Mouse (Mus musculus): Measurements from ENCODE around the gene Vstm5. TPM values are rescaled to one million over a fixed set of nuclear protein-coding genes. Genes with fewer than 3 reads are reported as not detected.

The Vstm5 gene
- polyA plus RNA-seq, 1 experiment from 2014 or later: 41.1 TPM

DNA sequence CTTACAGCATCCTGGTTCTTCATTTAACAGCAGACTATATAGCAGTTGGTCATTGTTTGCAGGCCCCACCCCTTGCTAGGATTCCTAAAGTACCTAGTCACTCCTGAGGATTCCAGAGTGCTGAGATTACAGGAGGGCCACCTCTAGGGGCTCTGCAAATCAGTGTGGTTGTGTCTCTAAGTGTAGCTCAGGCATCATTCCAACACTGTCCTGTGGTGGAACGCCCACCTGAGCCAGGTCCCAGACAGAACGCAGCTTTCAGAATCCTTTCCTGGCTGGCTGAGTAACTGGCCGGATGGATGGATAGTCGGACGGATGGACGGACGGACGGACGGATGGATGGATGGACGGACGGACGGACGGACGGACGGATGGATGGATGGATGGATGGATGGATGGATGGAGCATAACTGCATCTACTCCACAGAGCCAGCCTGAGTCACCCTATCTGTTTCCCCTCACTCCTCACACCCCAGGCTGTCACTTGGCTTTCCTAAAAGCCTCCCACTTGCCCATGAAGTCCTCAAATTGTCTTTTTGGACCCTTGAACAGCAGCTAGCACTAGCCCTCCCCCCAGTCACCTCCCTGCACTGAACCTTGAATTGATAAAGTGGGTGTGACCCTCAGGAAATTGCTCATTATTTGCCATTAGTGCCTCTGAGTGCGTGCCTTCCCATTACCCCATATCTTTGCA, 401 bp upstream of the Vstm5 start:
- no peaks in the 10 kb centered on the region for H3K36me3 ChIP-seq
- 64% methylated on average over 16 of the region's 16 CpGs for WGBS
- peak; percentile 61 for ATAC-seq (ENCODE audit: low FRiP score)
- no peaks in the 10 kb centered on the region for H3K27me3 ChIP-seq (replicated peaks)
- peak overlapping the region; percentile 83 for H3K4me2 ChIP-seq
- peak overlapping the region; percentile 80 for H3K27ac ChIP-seq (replicated peaks)
- peaks cover 22% of the 10 kb centered on the region for H3K4me1 ChIP-seq
- peak overlapping the region; percentile 58 for H3K4me3 ChIP-seq (replicated peaks)
- H3K9me3 ChIP-seq (replicated peaks): no peaks in the 10 kb centered on the region
- peak overlapping the region; percentile 74 for H3K9ac ChIP-seq (replicated peaks)

DNA sequence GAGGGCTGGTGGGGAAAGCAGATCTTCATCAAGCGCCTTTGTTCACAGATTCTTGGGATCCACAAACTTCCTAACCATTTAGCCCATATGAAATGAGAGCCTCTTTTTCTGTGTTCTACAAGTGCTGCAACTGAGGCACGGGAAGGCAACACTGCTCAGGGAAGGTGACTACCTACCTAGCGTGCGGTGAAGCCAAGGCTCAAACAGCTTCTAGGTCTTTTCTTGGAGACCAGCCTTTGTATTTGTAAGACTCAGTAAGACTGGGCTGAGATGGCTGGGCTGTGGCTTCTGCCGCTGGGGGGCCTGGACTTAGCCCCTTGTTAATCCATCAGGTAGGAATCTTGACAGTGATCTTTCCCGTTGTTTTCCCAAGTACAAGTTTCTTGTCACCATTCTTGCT, 1.2 kb downstream of the Vstm5 start:
- no peak for ATAC-seq (ENCODE audit: low FRiP score)
- Histone ChIP-seq H3K9me3 (replicated peaks) (no peaks in the 10 kb centered on the region), H3K36me3 (no peaks in the 10 kb centered on the region), H3K4me2 (peak overlapping the region; percentile 83), H3K27me3 (replicated peaks) (no peaks in the 10 kb centered on the region), H3K4me3 (replicated peaks) (peak overlapping the region; percentile 58), H3K9ac (replicated peaks) (peak overlapping the region; percentile 74; the same call in 1 of the 2 replicates), H3K4me1 (peaks cover 22% of the 10 kb centered on the region), H3K27ac (replicated peaks) (no peak overlapping the region)
- WGBS: 94% methylated on average over 6 of the region's 6 CpGs

DNA sequence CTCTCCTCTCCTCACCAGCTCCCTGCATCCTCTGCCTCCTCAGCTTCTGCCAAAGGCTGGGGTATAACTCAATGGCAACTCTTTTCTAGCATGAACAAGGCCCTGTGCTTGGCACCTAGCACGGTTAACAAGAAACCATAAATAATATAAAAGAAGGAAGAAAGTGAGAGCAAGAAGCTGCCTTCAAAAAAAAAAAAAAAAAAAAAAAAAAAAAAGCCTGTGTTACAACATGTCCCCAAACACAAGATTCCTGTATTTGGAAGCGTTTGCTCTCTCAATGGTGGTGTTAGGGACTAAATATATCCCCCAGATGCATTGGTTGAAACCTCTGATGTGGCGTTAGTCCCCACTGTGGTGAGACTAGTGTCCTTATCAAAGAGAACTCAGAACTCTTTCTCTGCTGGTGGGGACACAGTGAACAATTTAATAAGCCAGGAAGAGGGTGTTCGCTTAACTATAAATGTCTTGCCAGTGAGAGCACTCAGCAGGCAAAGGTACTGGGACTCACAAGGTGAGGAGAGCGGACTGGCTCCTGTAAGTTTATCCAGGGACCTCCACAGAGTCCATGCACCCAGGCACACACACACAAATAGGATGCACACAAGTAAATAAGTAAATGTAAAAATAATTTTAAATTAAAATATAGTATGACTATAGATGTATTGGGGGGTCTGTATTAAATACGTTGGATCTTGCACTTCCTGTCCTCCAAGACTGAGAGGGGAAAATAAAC, 2.2 kb downstream of the Vstm5 start:
- H3K27ac ChIP-seq (replicated peaks): no peak overlapping the region
- no peak overlapping the region for H3K4me3 ChIP-seq (replicated peaks)
- no peaks in the 10 kb centered on the region for H3K36me3 ChIP-seq
- 72% methylated on average over 6 of the region's 6 CpGs for WGBS
- H3K27me3 ChIP-seq (replicated peaks): no peaks in the 10 kb centered on the region
- H3K9ac ChIP-seq (replicated peaks): no peak overlapping the region
- H3K9me3 ChIP-seq (replicated peaks): no peaks in the 10 kb centered on the region
- peaks cover 22% of the 10 kb centered on the region for H3K4me1 ChIP-seq
- H3K4me2 ChIP-seq: no peak overlapping the region
- no peak for ATAC-seq (ENCODE audit: low FRiP score)

DNA sequence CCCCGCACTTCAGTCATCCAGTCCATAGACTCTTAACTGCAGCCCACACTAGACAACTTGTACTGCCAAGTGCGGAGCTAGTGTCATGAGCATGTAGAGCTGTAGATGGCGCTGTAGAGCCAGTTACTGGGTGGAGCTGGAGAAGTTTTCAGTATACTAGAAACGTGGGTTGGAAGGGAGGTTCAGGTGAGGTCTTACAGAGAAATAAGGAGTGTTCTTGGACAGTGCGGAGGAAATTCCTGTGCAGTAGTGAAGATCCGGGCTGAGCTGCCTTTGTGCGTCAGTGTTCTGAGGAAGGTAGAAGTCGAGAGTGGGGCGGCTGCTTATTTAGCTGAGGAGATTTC, 2.7 kb downstream of the Vstm5 start:
- 48% methylated on average over 9 of the region's 9 CpGs for WGBS
- Histone ChIP-seq H3K27ac (replicated peaks) (no peak overlapping the region), H3K36me3 (no peaks in the 10 kb centered on the region), H3K4me3 (replicated peaks) (no peak overlapping the region), H3K9me3 (replicated peaks) (no peaks in the 10 kb centered on the region), H3K4me1 (peaks cover 22% of the 10 kb centered on the region), H3K27me3 (replicated peaks) (no peaks in the 10 kb centered on the region), H3K4me2 (no peak overlapping the region), H3K9ac (replicated peaks) (no peak overlapping the region)
- no peak for ATAC-seq (ENCODE audit: low FRiP score)

DNA sequence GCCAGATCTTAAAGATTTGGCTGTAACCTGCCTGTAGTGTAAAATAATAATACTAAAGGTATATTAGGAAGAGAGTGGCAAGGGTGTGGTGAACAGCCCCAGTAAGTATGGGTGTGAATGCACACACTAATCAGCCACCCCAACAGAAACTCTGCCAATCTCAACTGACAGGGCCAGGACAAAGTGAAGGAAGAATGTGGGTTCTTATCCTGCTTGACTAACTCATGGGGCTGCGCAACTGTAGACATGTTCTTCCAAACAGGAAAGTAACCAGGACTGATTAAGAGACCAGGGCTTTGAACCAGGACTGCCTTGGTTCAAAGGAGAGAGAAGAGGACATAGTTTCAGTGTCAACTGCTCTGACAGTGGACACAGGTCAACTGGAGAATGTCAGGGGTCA, 3.3 kb downstream of the Vstm5 start:
- ATAC-seq (ENCODE audit: low FRiP score): no peak
- Histone ChIP-seq H3K27ac (replicated peaks) (no peak overlapping the region), H3K4me3 (replicated peaks) (no peak overlapping the region), H3K9me3 (replicated peaks) (no peaks in the 10 kb centered on the region), H3K9ac (replicated peaks) (no peak overlapping the region), H3K4me1 (peaks cover 22% of the 10 kb centered on the region), H3K4me2 (no peak overlapping the region), H3K27me3 (replicated peaks) (no peaks in the 10 kb centered on the region), H3K36me3 (no peaks in the 10 kb centered on the region)
- 83% methylated on average over 1 of the region's 1 CpGs for WGBS

DNA sequence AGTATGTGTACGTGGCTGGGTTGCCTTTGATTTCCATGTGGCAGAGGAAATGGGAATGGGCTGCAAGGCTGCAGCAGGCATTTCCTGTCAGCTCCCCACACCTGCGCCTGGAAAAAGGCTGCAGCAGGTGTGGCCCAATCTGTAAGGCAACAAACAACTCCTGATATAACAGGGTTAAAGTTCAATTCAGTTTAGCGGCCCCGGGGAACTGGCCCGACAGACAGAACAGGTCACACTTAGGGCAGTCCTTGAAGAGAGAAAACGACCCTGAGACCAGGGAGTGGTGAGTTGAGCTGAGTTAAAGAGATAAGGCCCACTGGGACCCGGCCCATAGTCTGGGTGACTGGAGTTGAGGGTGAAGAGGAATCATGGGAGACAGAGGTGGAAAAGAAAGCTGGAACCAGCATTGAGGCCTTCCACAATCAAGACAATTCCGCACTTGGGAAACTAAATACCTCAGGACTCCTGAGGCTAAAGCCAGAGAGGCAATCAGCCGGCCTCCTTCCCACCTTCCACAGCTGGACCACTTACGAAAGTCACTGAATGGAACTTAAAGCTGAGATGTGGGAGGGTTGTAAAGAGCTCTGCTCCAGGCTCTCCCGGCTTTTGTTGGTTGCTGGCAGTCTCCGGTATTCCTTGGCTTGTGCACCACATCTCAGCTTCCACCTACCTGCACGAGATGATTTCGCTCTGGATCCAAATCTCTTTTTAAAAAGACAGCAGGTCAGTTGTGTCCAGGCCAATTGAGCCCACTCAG, 6.7 kb downstream of the Vstm5 start:
- Histone ChIP-seq H3K4me3 (replicated peaks) (no peak overlapping the region), H3K9ac (replicated peaks) (no peak overlapping the region), H3K27me3 (replicated peaks) (no peaks in the 10 kb centered on the region), H3K4me2 (no peak overlapping the region), H3K4me1 (no peaks in the 10 kb centered on the region), H3K9me3 (replicated peaks) (no peaks in the 10 kb centered on the region), H3K36me3 (no peaks in the 10 kb centered on the region; the same call in 1 of the 2 replicates), H3K27ac (replicated peaks) (no peak overlapping the region)
- 59% methylated on average over 14 of the region's 14 CpGs for WGBS
- ATAC-seq (ENCODE audit: low FRiP score): no peak

DNA sequence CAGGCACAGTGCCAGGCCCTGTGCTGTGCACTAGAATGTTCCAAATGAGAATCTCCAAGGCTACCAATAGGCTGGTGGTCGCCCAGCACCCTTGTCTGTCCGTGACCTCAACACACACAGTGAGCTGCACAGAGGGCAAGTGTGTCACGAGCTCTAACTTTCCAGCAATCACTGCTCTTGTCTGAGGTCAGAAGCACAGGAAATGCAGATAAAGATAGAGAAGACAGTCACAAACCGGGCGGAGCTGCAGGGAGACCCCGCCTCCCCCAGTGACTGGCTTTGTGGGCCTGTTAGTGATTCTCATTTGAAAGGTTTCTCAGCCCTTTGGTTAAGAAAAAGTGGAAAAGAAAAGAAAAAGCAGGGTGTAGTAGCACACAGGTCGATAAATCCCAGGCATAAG, 11.5 kb downstream of the Vstm5 start:
- no peak overlapping the region for H3K27ac ChIP-seq (replicated peaks)
- 76% methylated on average over 7 of the region's 7 CpGs for WGBS
- no peaks in the 10 kb centered on the region for H3K27me3 ChIP-seq (replicated peaks)
- H3K9me3 ChIP-seq (replicated peaks): no peaks in the 10 kb centered on the region
- H3K4me2 ChIP-seq: no peak overlapping the region
- H3K36me3 ChIP-seq: no peaks in the 10 kb centered on the region; the same call in 1 of the 2 replicates
- ATAC-seq (ENCODE audit: low FRiP score): no peak
- no peak overlapping the region for H3K9ac ChIP-seq (replicated peaks)
- no peaks in the 10 kb centered on the region for H3K4me1 ChIP-seq
- H3K4me3 ChIP-seq (replicated peaks): no peak overlapping the region

DNA sequence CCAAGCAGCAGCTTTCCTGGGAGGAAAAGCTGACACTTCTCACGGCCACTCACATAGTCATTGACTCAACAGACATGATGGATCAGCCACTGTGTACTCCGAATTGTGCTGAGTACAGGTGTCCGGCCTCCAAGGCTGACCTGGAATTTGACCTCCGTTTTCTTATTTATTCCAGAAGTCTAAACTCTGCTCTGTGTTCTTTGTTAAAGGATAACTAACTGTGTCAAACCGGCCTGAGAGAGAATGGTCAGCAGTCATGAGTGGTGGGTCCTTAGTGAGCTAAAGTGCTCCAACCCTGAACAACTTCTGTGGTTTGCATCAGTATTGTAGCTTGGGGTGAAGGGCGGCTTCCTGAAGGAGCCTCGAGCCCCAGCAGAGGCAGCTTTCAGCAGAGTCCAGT, 13.4 kb downstream of the Vstm5 start:
- H3K4me1 ChIP-seq: no peaks in the 10 kb centered on the region
- H3K27ac ChIP-seq (replicated peaks): no peak overlapping the region
- no peak overlapping the region for H3K4me3 ChIP-seq (replicated peaks)
- no peak overlapping the region for H3K9ac ChIP-seq (replicated peaks)
- H3K27me3 ChIP-seq (replicated peaks): no peaks in the 10 kb centered on the region
- no peaks in the 10 kb centered on the region for H3K9me3 ChIP-seq (replicated peaks)
- H3K36me3 ChIP-seq: no peaks in the 10 kb centered on the region; the same call in 1 of the 2 replicates
- WGBS: 80% methylated on average over 7 of the region's 7 CpGs
- no peak for ATAC-seq (ENCODE audit: low FRiP score)
- no peak overlapping the region for H3K4me2 ChIP-seq

DNA sequence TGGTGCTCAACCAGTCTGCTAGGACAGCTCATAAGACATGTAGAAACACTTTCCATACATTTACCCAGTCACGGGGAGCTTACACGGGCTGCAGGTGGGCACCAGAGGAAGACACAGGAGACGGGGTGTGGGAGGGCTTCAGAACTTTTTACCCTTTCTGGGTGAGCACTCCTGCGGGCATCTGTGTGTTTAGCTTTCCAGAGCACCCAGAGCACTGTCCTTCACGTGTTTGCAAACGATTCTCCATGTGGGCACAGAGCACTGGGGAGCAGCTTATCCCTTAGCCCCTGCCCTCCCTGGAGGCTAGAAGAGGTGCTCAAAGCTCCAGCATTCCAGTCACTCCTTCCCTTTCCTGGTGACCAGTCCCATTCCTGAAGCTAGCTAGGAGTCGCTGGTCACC, 15.7 kb downstream of the Vstm5 start:
- Histone ChIP-seq H3K36me3 (no peaks in the 10 kb centered on the region), H3K27me3 (replicated peaks) (no peaks in the 10 kb centered on the region), H3K9ac (replicated peaks) (no peak overlapping the region), H3K4me2 (no peak overlapping the region), H3K4me1 (no peaks in the 10 kb centered on the region), H3K4me3 (replicated peaks) (no peak overlapping the region), H3K27ac (replicated peaks) (no peak overlapping the region), H3K9me3 (replicated peaks) (no peaks in the 10 kb centered on the region)
- no peak for ATAC-seq (ENCODE audit: low FRiP score)
- WGBS: 84% methylated on average over 7 of the region's 7 CpGs

DNA sequence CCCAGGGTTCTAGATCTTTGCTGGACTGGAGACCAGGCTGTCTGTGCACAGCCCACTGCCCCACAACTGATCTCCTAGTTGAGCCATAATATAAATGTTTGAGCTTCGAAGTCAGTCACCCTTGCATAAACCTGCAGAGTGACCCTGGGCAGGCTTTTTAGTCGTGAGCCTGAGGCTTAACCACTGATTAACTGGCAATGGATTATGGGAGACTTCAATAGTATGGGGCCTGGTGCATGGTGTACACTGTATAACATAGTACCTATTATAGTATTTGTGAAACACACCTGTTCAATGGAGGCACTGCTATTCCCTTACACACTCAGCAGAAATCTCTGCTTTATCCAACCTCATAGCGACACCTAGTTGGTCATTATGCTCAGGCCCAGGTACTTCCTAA, 17.4 kb downstream of the Vstm5 start:
- H3K36me3 ChIP-seq: peaks cover 11% of the 10 kb centered on the region
- H3K27me3 ChIP-seq (replicated peaks): no peaks in the 10 kb centered on the region
- H3K9me3 ChIP-seq (replicated peaks): no peaks in the 10 kb centered on the region
- no peak; the same call in 1 of the 2 replicates for ATAC-seq (ENCODE audit: low FRiP score)
- WGBS: 87% methylated on average over 3 of the region's 3 CpGs
- no peak overlapping the region for H3K9ac ChIP-seq (replicated peaks)
- no peak overlapping the region for H3K4me2 ChIP-seq
- H3K27ac ChIP-seq (replicated peaks): no peak overlapping the region
- H3K4me1 ChIP-seq: no peaks in the 10 kb centered on the region
- H3K4me3 ChIP-seq (replicated peaks): no peak overlapping the region

DNA sequence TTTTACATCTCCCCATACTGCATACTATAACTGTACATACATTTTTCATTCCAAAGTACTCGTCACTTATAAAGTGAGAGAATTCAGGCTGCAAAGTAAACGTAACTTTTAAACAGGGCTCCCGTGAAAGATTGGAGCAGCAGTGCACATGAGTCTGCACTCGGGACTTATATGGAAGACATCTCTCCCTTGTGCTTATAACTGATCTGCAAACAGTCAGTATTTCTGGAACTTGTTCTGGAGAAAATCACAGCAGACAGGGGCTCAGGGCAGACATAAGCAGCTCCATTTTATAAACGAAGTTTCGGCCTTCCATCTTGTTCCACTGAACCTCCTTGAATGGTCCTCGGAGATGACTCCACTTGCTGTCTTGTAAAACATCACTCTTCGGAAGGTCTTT, 23.1 kb downstream of the Vstm5 start:
- no peaks in the 10 kb centered on the region for H3K9me3 ChIP-seq (replicated peaks)
- peaks cover 61% of the 10 kb centered on the region for H3K36me3 ChIP-seq
- H3K27ac ChIP-seq (replicated peaks): no peak overlapping the region
- whole genome bisulfite sequencing: 94% methylated on average over 8 of the region's 8 CpGs
- ATAC-seq (ENCODE audit: low FRiP score): no peak
- no peak overlapping the region for H3K9ac ChIP-seq (replicated peaks)
- no peaks in the 10 kb centered on the region for H3K4me1 ChIP-seq
- no peaks in the 10 kb centered on the region for H3K27me3 ChIP-seq (replicated peaks)
- H3K4me2 ChIP-seq: no peak overlapping the region
- H3K4me3 ChIP-seq (replicated peaks): no peak overlapping the region

DNA sequence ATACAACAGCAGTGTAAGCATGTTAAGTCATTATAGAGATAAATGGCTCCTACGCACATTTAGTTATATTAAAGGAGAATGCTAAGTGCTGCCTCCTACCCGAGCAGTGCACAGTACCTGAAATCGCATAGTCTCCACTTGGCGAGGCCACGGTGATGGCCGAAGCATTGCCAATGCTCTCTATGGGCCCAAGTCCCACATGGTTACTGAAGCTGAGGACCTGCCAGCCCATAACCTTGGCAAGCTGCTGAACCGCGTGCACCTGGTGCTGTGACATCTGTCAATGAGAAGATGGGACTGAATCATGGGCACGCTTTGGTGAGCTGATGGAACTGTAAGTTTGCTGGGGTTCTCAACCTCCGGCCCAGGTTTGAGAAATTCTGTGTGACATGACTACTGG, 24.6 kb downstream of the Vstm5 start:
- 95% methylated on average over 10 of the region's 10 CpGs for WGBS

More for the DNA sequence above, 24.6 kb downstream of the Vstm5 start:
- Histone ChIP-seq H3K27ac (replicated peaks) (no peak overlapping the region), H3K4me3 (replicated peaks) (no peak overlapping the region), H3K27me3 (replicated peaks) (no peaks in the 10 kb centered on the region), H3K9me3 (replicated peaks) (no peaks in the 10 kb centered on the region), H3K36me3 (peaks cover 75% of the 10 kb centered on the region), H3K4me2 (no peak overlapping the region), H3K9ac (replicated peaks) (no peak overlapping the region), H3K4me1 (no peaks in the 10 kb centered on the region)
- ATAC-seq (ENCODE audit: low FRiP score): no peak
